Mouse (Mus musculus): ENCODE data around the gene Smtn. TPM values are rescaled to one million over a fixed set of nuclear protein-coding genes. Genes with fewer than 3 reads are reported as not detected.
A peak's percentile ranks its signal among the peaks of the same experiment; 100 is the strongest.

Gene Smtn
- total RNA-seq, 4 experiments from 2014 or later = 36.6 to 93.0 (median 52.5) TPM

GRCm38 (mm10) chr11:3547047-3547446 is 6.6 kb upstream of the Smtn start:
- no peak for DNase-seq

- no peak for DNase-seq
Observed at GRCm38 (mm10) chr11:3546242-3546562, 5.8 kb upstream of the Smtn start.

- DNase-seq = no peak
Observed at GRCm38 (mm10) chr11:3545531-3546241, 5.3 kb upstream of the Smtn start.

- DNase-seq = no peak
Observed at GRCm38 (mm10) chr11:3544409-3544808, 4.0 kb upstream of the Smtn start.

DNA sequence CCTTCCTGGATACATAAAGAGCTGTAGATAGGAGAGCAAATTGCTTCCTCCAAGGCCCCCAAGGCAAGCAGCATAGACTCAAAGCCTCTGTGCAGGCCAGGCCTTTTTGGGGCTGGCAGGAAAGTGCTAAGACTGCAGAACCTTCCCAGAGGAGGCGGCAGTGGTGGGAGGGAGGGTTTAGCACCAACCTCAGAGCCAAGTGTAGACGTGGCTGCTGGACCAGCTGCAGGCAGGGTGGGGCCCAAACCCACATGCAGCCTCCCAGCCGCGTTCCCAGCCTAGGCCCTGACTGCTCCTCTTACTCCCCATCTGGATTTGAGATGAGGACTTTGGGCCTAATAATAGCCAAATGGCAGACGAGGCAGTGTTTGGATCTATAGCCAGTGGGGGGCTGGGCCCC is 2.6 kb upstream of the Smtn start:
- no peak for DNase-seq

DNA sequence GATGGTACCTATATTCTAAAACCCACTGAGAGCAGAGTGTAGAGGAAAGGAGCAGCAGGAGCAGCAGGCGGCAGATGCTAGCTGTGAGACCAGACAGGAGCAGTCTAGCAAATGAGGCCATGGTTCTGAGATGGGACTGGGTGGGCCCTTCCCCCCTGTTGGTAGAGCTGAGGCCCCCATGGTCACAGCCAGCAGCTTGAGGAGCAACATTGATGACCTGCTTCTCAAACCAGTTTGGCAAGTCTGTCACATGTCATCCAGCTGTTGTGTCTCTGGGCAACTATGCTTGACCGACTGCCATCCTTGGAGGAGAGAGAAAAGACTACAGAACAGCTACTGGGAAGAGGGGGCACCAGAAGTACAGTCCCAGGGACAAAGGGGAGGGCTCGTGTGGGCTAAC is 1.5 kb upstream of the Smtn start:
- no peak for DNase-seq

- no peak for DNase-seq
Observed at GRCm38 (mm10) chr11:3539826-3540196, 601 bp downstream of the Smtn start.

DNA sequence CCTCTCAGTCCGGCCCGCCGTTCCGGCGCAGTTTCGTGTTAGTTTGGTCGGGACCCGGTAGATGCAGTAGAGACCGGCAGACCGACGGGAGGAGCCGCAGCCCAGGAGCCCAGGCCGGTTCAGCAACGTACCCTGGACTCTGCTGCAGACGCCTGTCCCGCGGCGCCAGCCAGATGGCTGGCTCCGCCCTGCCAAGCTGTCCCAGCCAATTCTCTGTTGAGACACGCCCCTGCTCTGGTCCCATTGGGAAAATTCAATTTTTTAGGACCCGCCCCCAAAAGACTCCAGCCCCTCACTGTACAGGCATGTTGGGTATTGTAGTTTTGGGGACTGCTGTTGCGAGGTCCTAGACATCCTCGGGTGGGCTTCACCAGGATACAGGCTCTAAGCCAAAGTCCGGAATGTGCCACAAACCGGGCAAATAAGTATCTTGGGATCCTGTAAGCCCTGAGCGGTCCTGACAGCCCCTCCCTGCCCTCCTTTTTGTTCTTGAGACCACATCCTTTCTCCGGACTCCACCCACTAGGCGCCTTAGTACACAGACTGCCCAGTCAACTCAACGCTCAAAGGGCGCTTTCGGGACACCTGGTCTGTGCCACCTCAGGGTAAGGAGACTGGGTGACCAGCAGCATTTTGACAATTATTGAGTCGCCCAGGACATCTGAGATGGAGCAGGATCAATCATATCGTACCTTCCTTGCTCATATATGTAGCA is 1.1 kb downstream of the Smtn start:
- peak; percentile 92 for DNase-seq

GRCm38 (mm10) chr11:3538341-3538740 is 2.1 kb downstream of the Smtn start:
- DNase-seq = no peak

DNA sequence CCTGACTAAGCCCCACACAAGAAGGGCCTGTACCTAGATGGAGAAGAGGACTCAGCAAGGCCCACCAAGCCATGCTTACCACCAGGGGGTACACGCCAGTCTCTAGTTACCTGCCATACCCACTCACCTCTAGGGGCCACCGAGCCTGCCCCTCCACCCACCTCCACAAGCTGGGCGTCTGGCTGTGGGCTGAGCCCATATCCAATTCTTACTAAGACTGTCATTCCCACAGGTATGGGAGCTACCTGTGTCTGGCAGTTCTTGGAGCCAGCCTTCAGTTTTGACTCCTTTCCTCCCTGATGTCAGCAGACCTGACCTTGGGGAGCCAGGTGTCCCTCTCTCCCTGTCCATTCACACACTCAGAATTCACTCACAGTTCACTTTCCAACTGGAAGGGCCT is 2.7 kb downstream of the Smtn start:
- no peak for DNase-seq

GRCm38 (mm10) chr11:3536745-3537333 is 3.6 kb downstream of the Smtn start:
- no peak for DNase-seq

- DNase-seq = no peak
Observed at GRCm38 (mm10) chr11:3536082-3536481, 4.3 kb downstream of the Smtn start.

GRCm38 (mm10) chr11:3535406-3535986 is 4.9 kb downstream of the Smtn start:
- peak; percentile 94 for DNase-seq

GRCm38 (mm10) chr11:3534956-3535355 is 5.5 kb downstream of the Smtn start:
- DNase-seq = no peak

DNA sequence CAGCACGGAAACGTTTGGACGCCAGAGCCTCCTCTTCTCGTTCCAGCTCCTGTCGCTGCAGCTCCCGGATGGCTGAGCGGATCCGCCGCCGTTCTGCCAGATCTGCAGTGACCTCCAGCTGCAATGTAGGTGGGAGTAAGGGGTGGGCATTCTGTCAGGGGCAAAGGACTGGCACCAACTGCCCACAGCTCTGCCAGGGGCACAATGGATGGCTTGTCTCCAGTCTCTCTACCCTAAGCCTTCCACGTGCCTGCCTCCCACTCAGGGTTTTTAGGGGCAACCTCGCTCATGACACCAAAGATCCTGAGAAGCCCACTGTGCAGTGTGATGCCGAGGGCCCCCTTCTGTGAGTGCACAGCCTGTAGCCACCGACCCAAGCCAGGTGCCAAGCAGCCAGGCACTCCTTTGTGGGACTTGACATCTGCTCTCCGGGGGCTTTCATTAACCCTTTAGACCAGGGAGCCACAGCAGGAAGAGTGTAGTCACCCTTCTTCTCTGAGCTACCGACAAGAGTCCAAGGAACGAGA is 6.9 kb downstream of the Smtn start:
- DNase-seq = no peak

DNA sequence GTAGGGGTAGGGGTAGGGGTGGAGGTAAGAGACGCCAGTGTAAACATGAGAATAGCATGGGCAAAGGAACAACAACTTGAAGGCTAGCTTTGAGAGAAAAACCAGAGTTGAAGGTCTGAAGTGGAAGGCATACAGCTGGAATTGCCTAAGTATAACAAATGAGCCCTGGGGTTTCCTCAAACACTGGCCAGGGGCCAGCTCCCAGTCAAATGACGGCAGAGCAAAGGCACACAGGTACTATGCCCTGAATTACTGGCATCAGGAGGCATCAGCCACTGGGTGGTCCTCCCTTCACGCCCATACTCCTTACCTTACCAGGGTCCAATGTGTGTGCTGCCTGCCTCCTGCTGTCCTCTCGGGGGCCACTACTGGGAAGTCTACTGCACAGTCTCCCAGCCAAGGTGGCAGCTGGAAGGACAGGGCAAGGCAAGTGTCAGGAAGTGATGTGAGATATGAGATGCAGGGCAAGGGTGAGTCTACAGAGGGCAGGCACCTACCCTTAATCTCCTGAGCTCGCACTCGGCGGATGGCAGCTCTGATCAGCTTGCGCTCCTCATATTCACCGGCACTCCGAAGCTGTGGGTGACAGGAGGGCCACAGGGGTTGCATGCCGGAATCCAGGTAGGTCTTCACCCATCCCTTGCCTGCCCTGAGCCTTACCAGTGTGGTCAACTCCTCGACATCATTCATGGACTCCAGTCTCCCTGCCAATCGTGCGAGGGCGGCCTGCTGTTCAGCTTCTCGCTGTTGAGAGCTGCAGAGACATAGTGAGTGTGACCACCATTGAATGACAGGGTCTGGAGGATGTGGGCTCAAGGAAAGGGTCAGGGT is 8.1 kb downstream of the Smtn start:
- no peak for DNase-seq

GRCm38 (mm10) chr11:3531634-3532033 is 8.8 kb downstream of the Smtn start:
- DNase-seq = no peak

DNA sequence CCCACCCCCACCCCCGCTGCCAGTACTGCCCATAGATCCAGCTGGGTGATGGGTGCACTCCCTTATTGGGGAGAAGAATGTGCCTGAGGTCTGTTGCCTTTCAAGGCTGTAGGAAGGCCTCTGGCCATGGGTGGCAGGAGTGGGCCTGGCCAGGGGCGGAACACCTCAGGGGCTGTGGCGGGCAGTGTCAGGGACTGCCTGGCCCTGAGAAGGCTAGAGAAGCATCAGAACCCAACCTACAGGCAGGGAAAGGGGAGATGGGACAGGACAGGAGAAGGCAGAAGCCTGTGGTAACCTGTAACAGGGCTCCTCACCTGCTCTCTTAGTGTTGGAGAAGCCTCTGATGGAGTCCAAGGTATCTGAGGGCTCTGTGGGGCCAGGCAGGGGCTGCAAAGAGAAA is 9.7 kb downstream of the Smtn start:
- DNase-seq = no peak

GRCm38 (mm10) chr11:3529476-3530252 is 10.7 kb downstream of the Smtn start:
- DNase-seq = no peak

DNA sequence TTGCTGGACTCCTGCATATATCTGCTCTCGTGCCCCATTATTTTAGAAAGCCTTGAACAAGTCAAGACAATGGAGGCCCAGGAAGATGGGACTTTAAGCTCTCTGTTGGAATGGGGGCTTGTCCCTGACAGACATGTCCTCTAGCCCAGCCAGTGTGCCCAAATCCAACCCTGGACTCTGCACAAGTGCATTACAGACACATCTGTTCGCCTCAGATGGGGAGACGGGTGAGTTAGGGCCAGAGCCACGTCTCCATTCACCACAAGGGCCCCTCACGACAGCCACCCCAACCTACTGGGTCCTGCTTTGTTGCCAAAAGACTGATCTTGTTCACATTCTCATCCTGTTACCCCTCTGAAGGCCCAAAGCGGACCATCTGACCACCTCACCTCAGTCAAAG is 12.2 kb downstream of the Smtn start:
- no peak for DNase-seq

DNA sequence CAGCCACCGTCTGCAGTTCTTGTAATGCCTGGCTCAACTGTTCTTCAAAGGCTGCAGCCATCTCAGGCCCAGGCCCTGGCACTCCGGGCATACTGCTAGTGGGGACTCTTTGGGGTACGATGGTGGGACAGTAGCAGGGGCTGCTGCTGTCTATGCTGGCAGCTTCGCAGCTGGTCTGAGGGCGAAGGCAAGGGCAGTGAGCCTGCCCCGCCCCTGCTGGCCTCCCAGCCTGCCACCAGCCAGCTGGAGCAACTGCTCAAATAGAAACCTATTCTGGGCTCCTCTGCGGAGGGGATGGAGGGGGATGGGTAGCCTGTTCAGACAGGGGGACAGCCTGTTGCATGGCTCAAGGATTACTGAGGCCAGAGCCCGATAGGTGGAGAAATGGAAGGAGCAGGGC is 12.6 kb downstream of the Smtn start:
- no peak for DNase-seq
